Mouse (Mus musculus) myocyte (in vitro differentiated cells): ENCODE measurements around the gene Slc7a5. TPM values are rescaled to one million over a fixed set of nuclear protein-coding genes. Genes with fewer than 3 reads are reported as not detected.
A peak's percentile ranks its signal among the peaks of the same experiment; 100 is the strongest.

Experiments used
- H3K27me3 ChIP-seq: one replicate; pipeline ENCODE4 v1.6.1; 2011; ENCODE audit not compliant: control insufficient read depth, insufficient read depth, insufficient read length
- H3K36me3 ChIP-seq: one replicate; pipeline ENCODE4 v1.6.1; 2011; ENCODE audit not compliant: control insufficient read depth, insufficient read depth
- H3K4me2 ChIP-seq: one replicate; pipeline ENCODE4 v1.6.1; 2011; ENCODE audit warnings: low read depth, control low read depth
- H3K4me3 ChIP-seq: one replicate; pipeline ENCODE4 v1.5.1; 2011; ENCODE audit warnings: mild to moderate bottlenecking, control low read depth, moderate library complexity
- H3K79me2 ChIP-seq: one replicate; pipeline ENCODE4 v1.6.1; 2011; ENCODE audit not compliant: control insufficient read depth, insufficient read depth
- H3ac ChIP-seq: one replicate; pipeline ENCODE4 v1.6.1; 2011; ENCODE audit not compliant: control insufficient read depth, insufficient read length
- CEBPB ChIP-seq: IDR thresholded peaks from 2 replicates; pipeline ENCODE4 v1.6.1; 2011; ENCODE audit warnings: mild to moderate bottlenecking, moderate library complexity; ENCODE audit not compliant: poor library complexity, insufficient read depth, severe bottlenecking
- E2F4 ChIP-seq: IDR thresholded peaks from one replicate; pipeline ENCODE4 v1.6.1; 2011; ENCODE audit warnings: mild to moderate bottlenecking, control low read depth, moderate library complexity; ENCODE audit not compliant: insufficient read depth
- MAX ChIP-seq: IDR thresholded peaks from one replicate; pipeline ENCODE4 v1.6.1; 2011; ENCODE audit warnings: low read depth, mild to moderate bottlenecking, control low read depth
- MYOD1 ChIP-seq, 3 experiments: IDR thresholded peaks; one replicate each; pipeline ENCODE4 v1.6.1; 2011; ENCODE audit warnings: control low read depth in 2 of 3, low read depth in 2 of 3, mild to moderate bottlenecking in 2 of 3, moderate library complexity in 1 of 3; ENCODE audit not compliant: insufficient read length in 2 of 3, control insufficient read depth in 1 of 3
- MYOG ChIP-seq, 3 experiments: IDR thresholded peaks; one replicate each; pipeline ENCODE4 v1.6.1; 2011; ENCODE audit warnings: control low read depth in 2 of 3, low read depth in 2 of 3, mild to moderate bottlenecking in 2 of 3; ENCODE audit not compliant: insufficient read length in 2 of 3, control insufficient read depth in 1 of 3, insufficient read depth in 1 of 3
- POLR2A ChIP-seq: IDR thresholded peaks from one replicate; pipeline ENCODE4 v1.6.1; 2011; ENCODE audit warnings: low read depth, mild to moderate bottlenecking, control low read depth, moderate library complexity; ENCODE audit not compliant: insufficient read length
- POLR2AphosphoS2 ChIP-seq: IDR thresholded peaks from one replicate; pipeline ENCODE4 v1.6.1; 2011; ENCODE audit warnings: low read depth, control low read depth; ENCODE audit not compliant: insufficient read length
- REST ChIP-seq: IDR thresholded peaks from one replicate; pipeline ENCODE4 v1.6.1; 2011; ENCODE audit warnings: mild to moderate bottlenecking, control low read depth, moderate library complexity; ENCODE audit not compliant: insufficient read depth, insufficient read length
- SRF ChIP-seq: IDR thresholded peaks from one replicate; pipeline ENCODE4 v1.6.1; 2011; ENCODE audit warnings: low read depth; ENCODE audit not compliant: control insufficient read depth, insufficient read length
- TCF12 ChIP-seq: IDR thresholded peaks from one replicate; pipeline ENCODE4 v1.6.1; 2011; ENCODE audit warnings: mild to moderate bottlenecking, control low read depth; ENCODE audit not compliant: poor library complexity, insufficient read depth, severe bottlenecking
- TCF3 ChIP-seq: IDR thresholded peaks from one replicate; pipeline ENCODE4 v1.6.1; 2011; ENCODE audit warnings: low read depth, control low read depth; ENCODE audit not compliant: insufficient read length
- USF1 ChIP-seq: IDR thresholded peaks from one replicate; pipeline ENCODE4 v1.6.1; 2011; ENCODE audit warnings: low read depth, mild to moderate bottlenecking, control low read depth, moderate library complexity
- polyA plus RNA-seq: library from polyadenylated mRNA; unstranded; fragments of >200 nt; fragmentation: generic; extraction: Trizol; gene quantifications from one replicate; pipeline ENCODE4 v1.2.1, GENCODE M21; 2012; ENCODE audit warnings: missing spikeins

Gene Slc7a5
- polyA plus RNA-seq, 1 experiment: 612 TPM

DNA sequence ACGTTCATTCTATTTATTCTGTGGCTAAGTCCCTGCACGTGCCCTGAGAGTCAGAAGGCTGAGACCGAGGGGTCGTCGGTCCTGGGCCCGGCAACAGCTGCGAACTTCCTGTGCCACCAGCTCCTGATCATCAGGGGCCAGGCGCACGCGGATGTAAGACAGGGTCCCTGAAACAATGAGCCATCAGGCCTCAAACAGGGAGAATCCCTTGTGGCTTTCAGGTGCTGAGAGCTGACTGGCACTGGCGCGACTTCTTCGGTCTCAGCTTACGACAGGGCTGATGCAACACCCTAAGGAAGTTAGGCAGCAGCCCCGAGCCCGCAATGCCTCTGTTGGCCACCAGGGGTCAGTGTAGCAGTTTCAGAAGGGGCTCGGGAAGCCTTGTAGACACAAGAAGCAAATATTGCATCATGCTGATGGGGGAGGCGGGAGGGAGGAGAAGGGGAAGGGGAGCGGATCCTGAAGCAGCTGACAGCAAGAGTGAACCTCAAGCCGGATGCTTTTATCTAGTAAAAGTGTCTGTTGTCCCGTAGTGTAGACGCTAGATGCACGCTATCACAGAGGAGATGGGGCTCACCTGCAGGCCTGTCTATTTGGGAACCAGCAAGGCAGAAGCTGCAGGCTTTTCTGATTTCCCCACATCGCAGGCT is 56.5 kb downstream of the Slc7a5 start:
- TF ChIP-seq TCF12: no peak
- TF ChIP-seq CEBPB: peak; percentile 98
- TF ChIP-seq MAX: no peak
- peak in 2 of 3 experiments; percentile 64 to 84 for TF ChIP-seq MYOG (IDR thresholded peaks at IDR 0.05; ENCODE audit: control insufficient read depth in 1 of 3, insufficient read depth in 1 of 3, insufficient read length in 2 of 3, low read depth in 2 of 3)
- TF ChIP-seq USF1: no peak
- no peak for TF ChIP-seq SRF
- TF ChIP-seq POLR2AphosphoS2: peak; percentile 62
- TF ChIP-seq E2F4: no peak
- TF ChIP-seq POLR2A: peak; percentile 36
- no peak for TF ChIP-seq TCF3
- no peak for TF ChIP-seq REST
- TF ChIP-seq MYOD1 (IDR thresholded peaks at IDR 0.05; ENCODE audit: control insufficient read depth in 1 of 3, insufficient read length in 2 of 3, low read depth in 2 of 3): peak in 2 of 3 experiments; percentile 22 to 64
- H3K4me3 ChIP-seq: peak overlapping the region; percentile 14

GRCm38 (mm10) chr8:121850436-121850820 is 57.1 kb downstream of the Slc7a5 start:
- no peak overlapping the region for H3ac ChIP-seq
- H3K36me3 ChIP-seq: no peaks in the 10 kb centered on the region
- peak overlapping the region; percentile 85 for H3K4me2 ChIP-seq
- TF ChIP-seq POLR2A (no peak), E2F4 (no peak), POLR2AphosphoS2 (no peak), TCF3 (no peak)
- H3K27me3 ChIP-seq: no peaks in the 10 kb centered on the region
- no peaks in the 10 kb centered on the region for H3K79me2 ChIP-seq
- peak overlapping the region; percentile 14 for H3K4me3 ChIP-seq

More for the DNA sequence above, 56.5 kb downstream of the Slc7a5 start:
- Histone ChIP-seq H3K79me2 (no peaks in the 10 kb centered on the region), H3K27me3 (no peaks in the 10 kb centered on the region), H3ac (no peak overlapping the region), H3K36me3 (no peaks in the 10 kb centered on the region), H3K4me2 (peak overlapping the region; percentile 85)

DNA sequence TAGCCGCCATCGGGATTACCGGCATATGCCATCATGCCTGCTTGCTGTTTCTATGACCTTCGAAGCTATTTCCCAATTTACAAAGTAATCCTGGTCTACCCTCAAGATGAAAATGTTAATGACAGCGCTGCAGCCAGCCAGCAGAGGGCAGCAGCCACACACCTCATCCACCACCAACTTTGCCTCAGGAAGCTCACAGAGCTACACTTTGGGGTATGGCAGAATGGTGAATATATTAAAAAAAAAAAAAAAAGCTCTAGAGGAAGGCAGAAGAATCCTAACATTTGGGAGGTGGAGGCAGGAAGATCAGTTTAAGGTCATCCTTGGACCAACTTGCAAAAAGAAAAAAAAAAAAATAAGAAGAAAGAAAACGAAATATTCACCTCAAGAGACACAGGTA is 57.5 kb downstream of the Slc7a5 start:
- Histone ChIP-seq H3ac (no peak overlapping the region), H3K4me2 (peak overlapping the region; percentile 85), H3K36me3 (no peaks in the 10 kb centered on the region), H3K27me3 (no peaks in the 10 kb centered on the region), H3K4me3 (peak overlapping the region; percentile 14), H3K79me2 (no peaks in the 10 kb centered on the region)
- TF ChIP-seq MYOD1 (IDR thresholded peaks at IDR 0.05; ENCODE audit: control insufficient read depth in 1 of 3, insufficient read length in 2 of 3, low read depth in 2 of 3): no peak
- TF ChIP-seq POLR2A: peak; percentile 27
- no peak for TF ChIP-seq CEBPB

GRCm38 (mm10) chr8:121849303-121849702 is 58.2 kb downstream of the Slc7a5 start:
- Histone ChIP-seq H3K27me3 (no peaks in the 10 kb centered on the region), H3K79me2 (no peaks in the 10 kb centered on the region), H3K36me3 (no peaks in the 10 kb centered on the region), H3ac (no peak overlapping the region), H3K4me3 (no peak overlapping the region), H3K4me2 (peak overlapping the region; percentile 85)
- TF ChIP-seq SRF: no peak
- no peak for TF ChIP-seq MYOG (IDR thresholded peaks at IDR 0.05; ENCODE audit: control insufficient read depth in 1 of 3, insufficient read depth in 1 of 3, insufficient read length in 2 of 3, low read depth in 2 of 3)
- no peak for TF ChIP-seq TCF12
- TF ChIP-seq MAX: no peak
- TF ChIP-seq REST: no peak
- TF ChIP-seq TCF3: no peak
- no peak for TF ChIP-seq POLR2AphosphoS2
- TF ChIP-seq USF1: no peak

DNA sequence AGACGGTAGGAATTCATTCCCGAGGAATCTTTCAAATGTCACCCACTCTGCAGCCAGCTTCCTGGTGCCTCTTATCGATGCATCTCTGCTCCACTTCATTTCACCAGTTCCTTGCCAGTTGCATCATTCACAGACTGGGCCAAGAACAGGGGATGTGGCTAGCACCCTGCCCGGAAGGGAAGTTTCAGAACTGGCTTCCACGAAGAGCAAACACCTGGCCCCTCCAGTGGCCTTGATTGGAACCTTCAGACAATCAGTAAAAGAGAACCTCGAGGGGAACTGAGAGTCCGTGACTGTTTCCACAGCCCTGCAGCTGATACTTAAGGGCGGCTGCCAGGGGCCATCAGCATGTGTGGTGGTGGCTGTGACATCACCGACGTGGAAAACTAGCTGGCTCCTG is 59.0 kb downstream of the Slc7a5 start:
- Histone ChIP-seq H3ac (no peak overlapping the region), H3K4me3 (no peak overlapping the region), H3K36me3 (no peaks in the 10 kb centered on the region), H3K27me3 (no peaks in the 10 kb centered on the region), H3K79me2 (no peaks in the 10 kb centered on the region), H3K4me2 (peak overlapping the region; percentile 28)
- TF ChIP-seq TCF12 (no peak), MYOD1 (IDR thresholded peaks at IDR 0.05; ENCODE audit: control insufficient read depth in 1 of 3, insufficient read length in 2 of 3, low read depth in 2 of 3) (no peak), POLR2A (peak; percentile 33), TCF3 (no peak), REST (no peak), E2F4 (no peak), SRF (no peak), POLR2AphosphoS2 (no peak), USF1 (no peak), MYOG (IDR thresholded peaks at IDR 0.05; ENCODE audit: control insufficient read depth in 1 of 3, insufficient read depth in 1 of 3, insufficient read length in 2 of 3, low read depth in 2 of 3) (peak in 1 of 3 experiments; percentile 26), MAX (no peak), CEBPB (peak; percentile 99)
